Mouse (Mus musculus) layer of hippocampus, postnatal 10 days (tissue): ENCODE measurements around the gene Morf4l2. TPM values are rescaled to one million over a fixed set of nuclear protein-coding genes. Genes with fewer than 3 reads are reported as not detected.
"Not testable (repeated sequence)": the region's sequence is repeated elsewhere in the genome, so short reads cannot be mapped to it uniquely, and the experiment has no call there.

Source experiments
- DNase-seq, 2 experiments: peaks; one replicate each; pipeline ENCODE4 v3.0.0; 2021; ENCODE audit warnings: low spot score in 2 of 2
- total RNA-seq, 2 experiments: library from RNA; stranded (reverse); gene quantifications; 2 replicates each; pipeline ENCODE4 v1.2.3; 2021

Morf4l2 gene
- total RNA-seq, 2 experiments from 2014 or later = 467 to 472 TPM

DNA sequence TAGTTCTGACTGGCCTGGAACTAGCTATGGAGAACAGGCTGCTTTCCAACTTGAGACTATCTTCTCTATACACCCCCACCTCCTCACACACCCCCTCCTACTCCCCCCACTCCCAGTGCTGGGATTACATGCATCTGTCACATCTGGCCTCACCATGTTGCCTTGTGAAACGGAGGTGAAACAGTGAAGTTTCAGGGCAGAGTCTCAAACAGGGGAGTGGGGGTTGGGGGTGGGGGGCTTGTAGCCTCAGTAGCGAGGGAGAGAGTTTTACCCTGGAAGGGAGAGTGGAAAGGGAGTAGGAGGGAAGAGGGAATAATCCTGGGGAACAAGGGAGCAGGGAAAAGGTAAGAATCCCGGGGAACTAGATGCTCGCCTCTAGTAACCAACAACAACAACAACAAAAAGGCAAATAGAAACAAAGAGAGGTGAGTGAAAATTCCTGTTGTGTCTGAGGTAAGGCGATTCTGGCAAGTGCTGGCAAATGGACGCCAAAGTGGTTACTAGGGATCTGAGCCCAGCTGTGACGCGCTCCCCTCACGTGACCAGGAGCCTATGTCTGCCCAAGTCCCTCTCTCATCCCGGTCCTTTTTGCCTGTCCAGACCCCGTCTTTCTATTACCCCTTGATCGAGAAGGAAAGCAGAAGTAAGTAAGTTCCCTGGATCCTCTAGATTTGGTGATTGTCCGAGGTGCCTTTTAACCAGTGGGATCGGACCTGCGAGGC lies 35.9 kb downstream of the Morf4l2 start, which contains the start of gene Tceal1:
TSS of gene Tceal1 (plus strand) at position 537 of the 722 bp plus-strand sequence.
- peak; percentile 61 to 74 for DNase-seq

DNA sequence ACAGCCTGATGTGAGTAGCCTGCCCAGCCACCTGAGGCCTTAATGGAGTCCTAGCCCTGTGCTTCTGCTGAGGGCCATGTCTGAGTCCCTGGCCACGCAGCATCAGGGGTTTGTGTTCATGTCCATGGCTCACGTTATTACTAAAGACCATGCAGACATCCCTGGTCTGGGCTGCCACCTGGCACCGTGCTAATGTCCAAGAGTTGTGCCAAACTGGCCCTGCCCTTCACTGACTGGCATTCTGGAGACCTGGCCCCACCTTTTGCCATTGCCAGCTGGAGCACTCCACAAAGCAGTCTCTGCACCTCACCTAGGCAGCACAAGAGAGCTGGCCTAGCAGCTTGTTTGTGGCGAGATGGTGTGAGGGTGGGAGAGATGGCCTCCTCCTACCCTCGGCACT lies 50.3 kb downstream of the Morf4l2 start:
- no peak for DNase-seq

DNA sequence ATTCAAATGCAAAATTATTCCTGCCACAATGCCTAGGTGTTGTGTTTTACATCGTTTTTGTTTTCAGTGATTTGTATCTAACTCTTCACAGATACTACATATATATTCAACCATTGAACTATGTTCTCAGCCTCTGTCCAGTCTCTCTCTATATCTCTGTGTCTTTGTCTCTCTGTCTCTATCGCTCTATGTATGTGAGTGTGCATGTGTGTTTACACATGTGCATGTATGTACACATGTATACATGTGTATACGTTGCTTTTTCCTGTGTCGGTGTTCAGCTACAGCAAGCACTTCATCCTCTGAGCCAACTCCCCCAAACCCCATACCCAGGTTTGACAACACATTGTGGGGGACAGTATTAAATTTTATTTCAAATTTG lies 51.2 kb downstream of the Morf4l2 start:
- DNase-seq = no peak

DNA sequence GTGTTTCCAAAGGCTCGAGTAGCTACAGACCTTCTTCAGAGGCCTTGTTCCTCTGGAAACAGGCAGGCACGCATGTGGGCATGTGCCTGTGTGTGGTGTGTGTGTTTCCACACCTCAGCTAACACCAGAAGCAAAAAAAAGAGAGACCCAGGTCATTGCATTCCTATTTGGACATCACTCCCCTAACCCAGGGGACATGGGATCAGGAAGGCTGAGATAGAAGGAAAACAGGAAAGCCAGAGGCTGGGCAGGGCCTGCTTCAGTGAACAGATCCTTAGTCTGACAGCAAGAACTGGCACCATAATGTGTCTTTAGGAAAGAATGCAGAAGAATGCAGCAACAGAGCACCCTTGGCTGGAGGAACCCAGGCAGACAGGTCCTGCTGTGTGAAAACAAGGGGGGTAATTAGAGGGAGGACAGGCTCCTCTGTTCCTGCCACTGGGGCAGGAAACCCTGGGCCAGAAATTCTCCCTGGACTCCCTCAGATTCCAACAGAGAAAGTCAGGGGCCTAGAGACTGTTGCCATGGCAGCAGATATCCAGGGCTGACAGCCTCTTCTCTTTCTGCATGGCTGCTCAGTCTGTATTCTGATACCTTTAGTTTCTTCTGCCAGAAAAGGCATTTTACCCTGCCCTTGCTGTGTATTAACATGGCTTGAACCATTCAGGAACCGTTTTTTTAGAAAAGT lies 51.7 kb downstream of the Morf4l2 start:
- not testable (repeated sequence) for DNase-seq

Other genes starting within 250 kb of the Morf4l2 start
- not detected for gene Kir3dl1, start 225.7 kb downstream of the Morf4l2 start, total RNA-seq
- gene Kir3dl2, start 199.6 kb downstream of the Morf4l2 start, total RNA-seq = under 1 TPM in 1 of 2 experiments, not detected in 1; 0.41 TPM
- 100 to 1,000 TPM; 138 to 140 TPM for gene Tceal3, start 152.8 kb downstream of the Morf4l2 start, total RNA-seq
- 10 to 100 TPM; 13.5 to 14.6 TPM for gene Tceal1, start 35.7 kb downstream of the Morf4l2 start, total RNA-seq
- under 1 TPM in 1 of 2 experiments, not detected in 1; 0.39 TPM for gene Glra4, start 36.5 kb upstream of the Morf4l2 start, total RNA-seq
- gene Plp1, start 79.0 kb upstream of the Morf4l2 start, total RNA-seq = 100 to 1,000 TPM; 102 to 115 TPM
- gene Rab9b, start 125.1 kb upstream of the Morf4l2 start, total RNA-seq = 10 to 100 TPM; 22.7 to 33.9 TPM
- not detected for gene H2bfm, start 183.6 kb upstream of the Morf4l2 start, total RNA-seq
- 10 to 100 TPM; 36.1 to 53.7 TPM for gene Tmsb15b2, start 231.8 kb upstream of the Morf4l2 start, total RNA-seq
- gene Tmsb15l, start 233.2 kb upstream of the Morf4l2 start, total RNA-seq = 1 to 10 TPM; 3.3 to 3.9 TPM
- 10 to 100 TPM in 1 of 2 experiments, 1 to 10 TPM in 1; 8.2 to 21.9 TPM for gene Tmsb15b1, start 233.2 kb upstream of the Morf4l2 start, total RNA-seq
- gene Zcchc18, start 249.5 kb upstream of the Morf4l2 start, total RNA-seq = 100 to 1,000 TPM; 267 to 274 TPM